Mouse (Mus musculus) forebrain, postnatal 0 days (tissue): ENCODE measurements around the gene Tnfsf12. TPM values are rescaled to one million over a fixed set of nuclear protein-coding genes. Genes with fewer than 3 reads are reported as not detected.
A peak's percentile ranks its signal among the peaks of the same experiment; 100 is the strongest.

Source experiments
- ATAC-seq: fragments of 200-750 bp; cut with Nextera tagmentation; 2 replicates; pipeline ENCODE4 v1.8.0; 2017; ENCODE audit warnings: mild to moderate bottlenecking, moderate library complexity
- DNase-seq: peaks from one replicate; pipeline ENCODE4 v3.0.0-alpha.2; 2015
- H3K27ac ChIP-seq: fragments of 300-500 bp; sonication (generic); 2 replicates; pipeline ENCODE4 v1.5.1; 2014; ENCODE audit warnings: low read depth, mild to moderate bottlenecking, antibody characterized with exemption, low read length, moderate library complexity, mixed read lengths
- H3K27me3 ChIP-seq: fragments of 300-500 bp; sonication (generic); 2 replicates; pipeline ENCODE4 v1.6.1; 2014; ENCODE audit warnings: mild to moderate bottlenecking, low read length, mixed read lengths; ENCODE audit not compliant: insufficient read depth
- H3K36me3 ChIP-seq: fragments of 300-500 bp; sonication (generic); 2 replicates; pipeline ENCODE4 v1.6.1; 2014; ENCODE audit warnings: mild to moderate bottlenecking, moderate library complexity; ENCODE audit not compliant: insufficient read depth
- H3K4me1 ChIP-seq: fragments of 300-500 bp; sonication (generic); 2 replicates; pipeline ENCODE4 v1.6.1; 2014; ENCODE audit warnings: antibody characterized with exemption; ENCODE audit not compliant: insufficient read depth
- H3K4me2 ChIP-seq: fragments of 300-500 bp; sonication (generic); 2 replicates; pipeline ENCODE4 v1.6.1; 2014; ENCODE audit warnings: low read depth, mild to moderate bottlenecking, moderate library complexity
- H3K4me3 ChIP-seq: fragments of 300-500 bp; sonication (generic); 2 replicates; pipeline ENCODE4 v1.5.1; 2014; ENCODE audit warnings: low read depth, low read length, mixed read lengths
- H3K9ac ChIP-seq: fragments of 300-500 bp; sonication (generic); 2 replicates; pipeline ENCODE4 v1.6.1; 2014; ENCODE audit warnings: mild to moderate bottlenecking
- H3K9me3 ChIP-seq: fragments of 300-500 bp; sonication (generic); 2 replicates; pipeline ENCODE4 v1.6.1; 2016; ENCODE audit warnings: low read length
- CTCF ChIP-seq: sonication (generic); IDR thresholded peaks from 2 replicates; pipeline ENCODE4 v1.5.1; 2016; ENCODE audit warnings: antibody characterized with exemption, control low read depth, low read depth
- WGBS: fragments of 180-500 bp; shearing (Covaris S2); extraction: QIAGEN DNeasy Blood & Tissue Kit; methylation state at CpG from one replicate; pipeline ENCODE4 v1.1.7; 2014; 5-methylcytosine and 5-hydroxymethylcytosine counted together
- polyA plus RNA-seq: library from polyadenylated mRNA; unstranded; fragments of >200 nt; fragmentation: Nextera tagmentation; extraction: Ambion mirVana; gene quantifications from 2 replicates; pipeline ENCODE4 v1.2.1, GENCODE M21; 2015
- total RNA-seq: library from RNA; depleted of rRNA; stranded (reverse); fragments of >200 nt; gene quantifications from 2 replicates; pipeline ENCODE4 v1.2.3, GENCODE M21; 2014

Tnfsf12 gene
- total and polyA plus RNA-seq, 2 experiments from 2014 or later, result 3.3 to 4.3 TPM

DNA sequence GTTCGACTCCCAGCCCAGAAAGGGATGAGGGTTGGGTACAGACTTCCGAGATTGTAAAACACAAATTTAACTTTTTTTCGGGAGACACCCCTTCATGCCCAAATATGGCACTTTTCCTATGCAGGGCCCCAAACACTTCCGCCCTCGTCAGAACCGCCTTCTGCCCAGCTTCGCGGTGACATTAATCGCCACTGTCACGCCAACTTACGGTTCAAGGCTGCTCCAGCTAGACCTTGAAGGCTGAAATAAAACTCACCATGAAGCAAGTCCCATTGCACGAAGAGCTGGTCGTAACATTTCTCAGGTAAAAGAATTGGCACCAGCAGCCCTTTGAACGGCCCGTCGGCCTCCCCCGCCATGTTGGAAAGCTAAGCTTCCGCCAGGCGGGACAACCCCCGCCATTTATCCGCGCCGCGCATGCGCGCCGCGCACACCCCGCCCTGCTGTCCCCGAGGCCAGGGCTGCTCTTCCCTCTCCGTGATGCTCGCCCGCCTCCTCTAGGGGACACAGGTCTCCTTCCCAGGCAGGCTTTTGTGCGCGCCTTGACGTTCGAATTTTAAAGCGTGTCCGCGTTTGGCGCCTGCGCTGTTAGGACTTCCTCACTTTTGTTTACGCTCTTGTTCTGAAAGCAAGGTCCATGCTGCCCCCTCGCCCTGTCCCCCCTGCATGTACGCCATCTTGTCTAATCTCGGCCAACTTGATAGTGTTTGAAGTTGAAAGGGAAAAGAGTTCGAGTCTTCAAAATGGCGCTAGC lies 33.3 kb downstream of the Tnfsf12 start, which contains the start of gene Mpdu1:
Gene Mpdu1 (minus strand): TSS at position 430 of the 754 bp plus-strand sequence.
- H3K36me3 ChIP-seq, result peaks cover 52% of the 10 kb centered on the region
- peak within 1 kb of the TSS; percentile 48 for H3K4me2 ChIP-seq
- ATAC-seq (peak; percentile 97), DNase-seq (peak; percentile 99)
- peaks cover 4% of the 10 kb centered on the region for H3K4me1 ChIP-seq
- H3K4me3 ChIP-seq, result peak within 1 kb of the TSS; percentile 55
- no peaks in the 10 kb centered on the region for H3K9me3 ChIP-seq
- peak; percentile 71 for TF ChIP-seq CTCF
- peak within 1 kb of the TSS; percentile 97 for H3K27ac ChIP-seq
- 1% methylated on average over 48 of the region's 48 CpGs for WGBS
- H3K9ac ChIP-seq, result peak within 1 kb of the TSS; percentile 70
- no peaks in the 10 kb centered on the region for H3K27me3 ChIP-seq

DNA sequence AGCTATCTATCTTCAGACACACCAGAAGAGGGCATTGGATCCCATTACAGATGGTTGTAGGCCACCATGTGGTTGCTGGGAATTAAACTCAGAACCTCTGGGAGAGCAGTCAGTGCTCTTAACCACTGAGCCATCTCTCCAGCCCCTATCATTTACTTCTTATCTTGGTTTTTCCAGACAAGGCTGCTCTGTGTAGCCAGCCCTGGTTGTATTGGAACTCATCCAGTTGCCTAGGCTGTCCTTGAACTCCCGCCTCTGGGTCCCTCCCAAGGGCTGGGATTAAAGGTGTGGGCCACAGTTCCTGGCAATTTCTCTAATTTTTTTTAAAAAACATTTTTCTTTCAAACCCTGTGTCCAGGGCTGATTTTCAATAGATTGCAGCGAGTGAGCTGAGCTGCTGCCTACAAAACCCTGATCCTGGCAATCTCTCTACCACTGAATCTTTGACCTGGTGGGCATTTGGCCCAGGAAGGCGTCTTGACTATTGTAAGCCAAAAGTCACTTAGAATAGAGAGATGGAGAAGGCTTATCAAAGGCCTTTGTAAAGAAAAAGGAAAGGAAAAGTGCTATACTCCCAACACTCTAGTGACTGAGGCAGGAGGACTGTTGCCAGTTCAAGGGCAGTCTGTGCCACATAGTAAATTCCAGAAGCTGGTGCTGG lies 34.3 kb downstream of the Tnfsf12 start:
- Histone ChIP-seq H3K27me3 (no peaks in the 10 kb centered on the region), H3K27ac (no peak overlapping the region), H3K4me3 (peak overlapping the region; percentile 55), H3K9me3 (no peaks in the 10 kb centered on the region), H3K4me2 (peak overlapping the region; percentile 48), H3K36me3 (peaks cover 53% of the 10 kb centered on the region), H3K4me1 (peaks cover 4% of the 10 kb centered on the region), H3K9ac (0 out of 2 replicates have a peak overlapping the region, but pooled peaks have one; percentile 70)
- no peak for DNase-seq
- TF ChIP-seq CTCF, result no peak
- no peak for ATAC-seq
- 66% methylated on average over 3 of the region's 3 CpGs for WGBS

DNA sequence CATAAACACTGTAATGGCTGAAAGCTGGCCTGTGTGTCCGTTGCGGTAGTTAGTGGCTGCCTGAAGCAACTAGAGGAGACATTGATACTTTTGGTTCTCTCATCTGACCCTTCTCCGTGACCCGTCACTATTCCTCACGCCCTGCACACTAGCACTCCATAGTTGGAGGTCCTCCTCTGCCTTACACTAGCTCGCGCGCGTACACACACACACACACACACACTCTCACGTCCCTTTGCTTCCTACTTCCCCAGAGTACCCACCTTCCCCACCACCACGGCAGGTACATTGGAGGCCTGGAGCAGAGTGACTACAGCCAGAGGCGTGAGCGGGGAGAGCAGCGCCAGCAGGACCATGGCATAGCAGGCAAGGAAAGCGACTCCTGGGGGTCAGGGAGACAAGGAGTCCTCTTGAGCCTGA lies 38.2 kb downstream of the Tnfsf12 start:
- TF ChIP-seq CTCF, result no peak
- no peaks in the 10 kb centered on the region for H3K9me3 ChIP-seq
- DNase-seq, result no peak
- H3K27me3 ChIP-seq, result no peaks in the 10 kb centered on the region
- H3K4me3 ChIP-seq, result no peak overlapping the region
- H3K9ac ChIP-seq, result no peak overlapping the region
- H3K27ac ChIP-seq, result no peak overlapping the region
- no peak for ATAC-seq
- H3K4me2 ChIP-seq, result no peak overlapping the region
- H3K4me1 ChIP-seq, result peaks cover 4% of the 10 kb centered on the region; the same call in 1 of the 2 replicates
- 85% methylated on average over 15 of the region's 15 CpGs for WGBS
- peaks cover 45% of the 10 kb centered on the region for H3K36me3 ChIP-seq

DNA sequence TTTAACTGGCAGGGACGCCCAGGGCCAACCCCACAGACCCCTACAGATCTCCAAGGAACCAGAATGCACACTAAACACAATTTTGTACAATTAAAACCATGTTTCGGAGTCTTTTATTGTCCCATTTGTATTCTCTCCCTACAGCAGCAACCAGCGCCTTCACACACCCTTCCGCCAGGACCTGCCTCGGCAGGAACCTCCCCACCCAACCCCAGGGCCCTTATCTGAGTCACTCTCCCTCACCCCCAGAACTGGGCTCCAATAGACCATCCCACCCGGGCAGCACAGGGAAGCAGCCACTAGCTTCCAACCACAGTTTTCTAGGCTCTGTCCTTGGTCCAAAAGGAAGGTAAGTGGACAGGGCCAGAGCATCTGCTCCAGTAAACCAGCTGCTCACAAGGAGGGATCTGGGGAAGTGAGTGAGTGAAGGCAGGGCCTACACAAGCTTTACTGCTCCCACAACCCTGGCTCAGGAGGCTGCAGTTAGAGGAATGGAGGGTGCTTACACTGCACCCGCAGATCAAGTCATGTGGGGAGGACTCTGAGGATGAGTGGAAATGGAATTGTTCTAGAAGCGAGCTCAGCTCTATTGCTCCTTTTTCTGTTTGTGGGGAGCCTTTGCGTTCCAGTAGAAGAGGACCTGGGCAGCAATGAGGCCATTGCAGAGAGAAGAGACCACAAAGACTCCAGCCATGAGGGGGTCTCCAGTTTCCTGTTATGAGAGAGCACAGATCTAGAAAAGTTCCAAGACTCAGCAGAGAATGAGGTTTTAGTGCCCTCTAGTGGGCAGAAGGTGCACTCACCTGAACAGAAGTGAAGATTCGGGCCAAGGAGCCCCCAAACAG lies 38.8 kb downstream of the Tnfsf12 start:
- DNase-seq (peak; percentile 83), ATAC-seq (peak; percentile 46; the same call in 1 of the 2 replicates)

DNA sequence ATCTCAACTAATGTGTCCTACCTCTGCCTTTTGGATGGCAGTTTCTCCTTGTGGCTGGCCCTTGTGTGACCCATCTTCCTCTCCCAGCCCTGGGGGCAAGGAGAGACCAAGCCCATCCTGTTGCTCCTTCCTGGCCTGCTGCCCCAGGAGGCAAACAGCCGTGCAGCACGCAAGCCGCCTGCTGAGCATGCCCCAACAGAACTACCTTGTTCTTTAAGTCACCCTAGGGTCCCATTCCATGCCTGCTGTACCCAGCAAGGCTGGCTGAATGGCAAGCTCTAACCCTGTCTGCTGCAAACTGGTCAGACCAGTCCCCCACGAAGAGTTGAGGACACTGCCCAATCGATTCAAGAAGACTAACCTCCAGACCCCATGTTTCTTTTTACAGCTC lies 39.6 kb downstream of the Tnfsf12 start:
- WGBS, result 83% methylated on average over 5 of the region's 5 CpGs
- Histone ChIP-seq H3K27ac (no peak overlapping the region), H3K4me1 (no peaks in the 10 kb centered on the region), H3K9ac (no peak overlapping the region), H3K27me3 (no peaks in the 10 kb centered on the region), H3K9me3 (no peaks in the 10 kb centered on the region), H3K4me2 (no peak overlapping the region), H3K4me3 (no peak overlapping the region), H3K36me3 (peaks cover 59% of the 10 kb centered on the region)
- no peak for TF ChIP-seq CTCF
- no peak for ATAC-seq
- no peak for DNase-seq

More for the DNA sequence above, 38.8 kb downstream of the Tnfsf12 start:
- Histone ChIP-seq H3K9me3 (no peaks in the 10 kb centered on the region), H3K4me2 (no peak overlapping the region), H3K27ac (no peak overlapping the region), H3K4me3 (no peak overlapping the region), H3K4me1 (peaks cover 4% of the 10 kb centered on the region; the same call in 1 of the 2 replicates), H3K9ac (no peak overlapping the region), H3K36me3 (peaks cover 51% of the 10 kb centered on the region), H3K27me3 (no peaks in the 10 kb centered on the region)
- WGBS, result 80% methylated on average over 10 of the region's 10 CpGs
- peak; percentile 83 for TF ChIP-seq CTCF

DNA sequence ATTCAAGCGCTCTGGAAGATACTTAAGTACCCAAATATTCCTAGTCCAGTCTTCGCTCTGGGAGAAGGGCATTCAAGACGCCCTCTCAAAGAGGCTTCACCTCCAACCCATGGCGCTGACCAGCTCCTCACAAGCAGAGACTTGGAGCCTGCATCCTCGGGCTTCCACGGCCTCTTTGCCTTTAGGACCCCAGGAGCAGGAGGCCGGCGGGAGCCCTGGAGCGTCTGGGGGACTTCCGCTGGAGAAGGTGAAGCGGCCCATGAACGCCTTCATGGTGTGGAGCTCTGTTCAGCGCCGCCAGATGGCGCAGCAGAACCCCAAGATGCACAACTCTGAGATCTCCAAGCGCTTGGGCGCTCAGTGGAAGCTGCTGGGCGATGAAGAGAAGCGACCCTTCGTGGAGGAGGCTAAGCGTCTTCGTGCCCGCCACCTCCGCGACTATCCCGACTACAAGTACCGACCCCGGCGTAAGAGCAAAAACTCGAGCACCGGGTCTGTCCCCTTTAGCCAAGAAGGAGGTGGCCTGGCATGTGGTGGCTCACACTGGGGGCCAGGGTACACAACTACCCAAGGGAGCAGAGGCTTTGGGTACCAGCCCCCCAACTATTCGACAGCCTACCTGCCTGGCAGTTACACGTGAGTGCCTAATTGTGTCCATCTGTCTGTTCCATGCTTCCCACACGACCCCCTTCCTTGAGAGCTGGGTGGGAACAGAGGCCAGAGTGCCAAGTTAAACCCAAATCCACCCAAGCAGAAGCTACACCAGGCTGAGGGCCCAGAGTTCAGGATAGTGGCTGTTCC lies 40.2 kb downstream of the Tnfsf12 start, which contains the start of gene Sox15:
Gene Sox15 (plus strand): TSS at position 51 of the 801 bp plus-strand sequence.
- no peak within 1 kb of the TSS for H3K4me2 ChIP-seq
- peak; percentile 86 for DNase-seq
- peak; percentile 84 for TF ChIP-seq CTCF
- no peak within 1 kb of the TSS; the same call in 1 of the 2 replicates for H3K9ac ChIP-seq
- H3K4me1 ChIP-seq, result no peaks in the 10 kb centered on the region
- no peaks in the 10 kb centered on the region for H3K9me3 ChIP-seq
- 22% methylated on average over 34 of the region's 34 CpGs for WGBS
- H3K27ac ChIP-seq, result no peak within 1 kb of the TSS
- ATAC-seq, result peak; percentile 80
- no peaks in the 10 kb centered on the region for H3K27me3 ChIP-seq
- peaks cover 65% of the 10 kb centered on the region for H3K36me3 ChIP-seq
- H3K4me3 ChIP-seq, result no peak within 1 kb of the TSS
